8 mouse cellular contexts compared by ENCODE assay signal in genomic region chr2:84677968-84678880, GRCm38 (mm10). TPM values are rescaled to one million over a fixed set of nuclear protein-coding genes. Genes with fewer than 3 reads are reported as not detected.
A peak's percentile ranks its signal among the peaks of the same experiment; 100 is the strongest.
DNase-seq lines count a peak whose midpoint lies in the region; ATAC-seq and TF ChIP-seq lines count a peak whose summit lies in the region.

TSS of gene Gm28635 (minus strand) at chr2:84678041.
TSS of gene Med19 (plus strand) at chr2:84678402.

- peak; percentile 26; the same call in 1 of the 2 replicates for TF ChIP-seq CTCF in liver, embryonic 14.5 days (IDR thresholded peaks at IDR 0.05; ENCODE audit: low read depth)
- TF ChIP-seq CTCF in stomach, postnatal 0 days (IDR thresholded peaks at IDR 0.05; ENCODE audit: low read depth), result peak; percentile 20; the same call in 1 of the 2 replicates

- no peak for TF ChIP-seq EP300 in liver, embryonic 14.5 days (IDR thresholded peaks at IDR 0.05; ENCODE audit: low read depth)
- no peak for TF ChIP-seq EP300 in stomach, postnatal 0 days (optimal IDR thresholded peaks at IDR 0.05)

- peak within 1 kb of the TSS; percentile 75 for H3K4me3 ChIP-seq in forebrain, embryonic 10.5 days
- peak within 1 kb of the TSS; percentile 99 for H3K4me3 ChIP-seq in heart, embryonic 15.5 days
- H3K4me3 ChIP-seq in liver, embryonic 14.5 days (ENCODE audit: insufficient read depth in 1 of 2, low read depth in 2 of 2, low read length in 2 of 2), result peak within 1 kb of the TSS; percentile 96 to 98
- H3K4me3 ChIP-seq in neural tube, embryonic 11.5 days (ENCODE audit: low read depth, low read length), result peak within 1 kb of the TSS; percentile 76
- H3K4me3 ChIP-seq in stomach, postnatal 0 days (ENCODE audit: low read depth, low read length), result peak within 1 kb of the TSS; percentile 90

- peak; percentile 99 for ATAC-seq in heart, embryonic 15.5 days (replicated peaks; ENCODE audit: insufficient number of reproducible peaks, insufficient read depth, low FRiP score, low read depth)
- ATAC-seq in liver, embryonic 14.5 days (ENCODE audit: insufficient read depth), result peak; percentile 96
- ATAC-seq in neural tube, embryonic 11.5 days (ENCODE audit: insufficient read depth, low FRiP score, low TSS enrichment), result peak; percentile 100
- peak; percentile 100 for ATAC-seq in stomach, postnatal 0 days (ENCODE audit: low FRiP score, low TSS enrichment)

- H3K9me3 ChIP-seq in forebrain, embryonic 10.5 days, result no peaks in the 10 kb centered on the region
- no peaks in the 10 kb centered on the region for H3K9me3 ChIP-seq in heart, embryonic 15.5 days (replicated peaks)
- H3K9me3 ChIP-seq in liver, embryonic 14.5 days (ENCODE audit: control insufficient read depth, low read length), result no peaks in the 10 kb centered on the region
- no peaks in the 10 kb centered on the region for H3K9me3 ChIP-seq in neural tube, embryonic 11.5 days (ENCODE audit: control insufficient read depth, low read length)
- no peaks in the 10 kb centered on the region for H3K9me3 ChIP-seq in stomach, postnatal 0 days (ENCODE audit: control insufficient read depth, low read length)

- DNase-seq in CD8-positive naive resting alpha-beta T cell, adult 2 months (ENCODE audit: low read depth in 2 of 2, low spot score in 2 of 2), result peak; percentile 89
- peak; percentile 99 for DNase-seq in c-Kit-positive CD71-negative TER-119-negative erythroid progenitor cells, embryonic 14.5 days (ENCODE audit: low read depth)
- peak; percentile 93 for DNase-seq in forebrain, embryonic 10.5 days (ENCODE audit: extremely low spot score, low spot score)
- DNase-seq in kidney, postnatal 25 days, result peak; percentile 97 to 98
- peak; percentile 100 for DNase-seq in liver, embryonic 14.5 days (ENCODE audit: low read depth in 3 of 3, low spot score in 3 of 3)
- peak; percentile 93 for DNase-seq in neural tube, embryonic 11.5 days (ENCODE audit: low spot score)
- peak; percentile 91 for DNase-seq in stomach, postnatal 0 days (ENCODE audit: low spot score)

- H3K36me3 ChIP-seq in forebrain, embryonic 10.5 days (replicated peaks), result peaks cover 64% of the 10 kb centered on the region
- H3K36me3 ChIP-seq in heart, embryonic 15.5 days, result peaks cover 29% of the 10 kb centered on the region
- peaks cover 26% of the 10 kb centered on the region for H3K36me3 ChIP-seq in liver, embryonic 14.5 days (replicated peaks; ENCODE audit: control insufficient read depth, insufficient read depth, low read depth)
- peaks cover 11% of the 10 kb centered on the region; the same call in 1 of the 2 replicates for H3K36me3 ChIP-seq in neural tube, embryonic 11.5 days (ENCODE audit: control insufficient read depth, insufficient read depth, low read length)
- H3K36me3 ChIP-seq in stomach, postnatal 0 days (ENCODE audit: control insufficient read depth, insufficient read depth, low read length), result peaks cover 10% of the 10 kb centered on the region

- no peaks in the 10 kb centered on the region for H3K27me3 ChIP-seq in forebrain, embryonic 10.5 days (ENCODE audit: poor library complexity, severe bottlenecking)
- H3K27me3 ChIP-seq in heart, embryonic 15.5 days, result no peaks in the 10 kb centered on the region
- H3K27me3 ChIP-seq in liver, embryonic 14.5 days (ENCODE audit: control insufficient read depth, insufficient read depth, low read length), result no peaks in the 10 kb centered on the region
- H3K27me3 ChIP-seq in neural tube, embryonic 11.5 days (ENCODE audit: control insufficient read depth, insufficient read depth, low read length), result no peaks in the 10 kb centered on the region
- no peaks in the 10 kb centered on the region for H3K27me3 ChIP-seq in stomach, postnatal 0 days (ENCODE audit: control insufficient read depth, insufficient read depth, low read length)

- H3K27ac ChIP-seq in forebrain, embryonic 10.5 days, result peak within 1 kb of the TSS; percentile 86
- H3K27ac ChIP-seq in heart, embryonic 15.5 days, result peak within 1 kb of the TSS; percentile 78
- H3K27ac ChIP-seq in liver, embryonic 14.5 days, result peak within 1 kb of the TSS; percentile 74
- no peak within 1 kb of the TSS for H3K27ac ChIP-seq in neural tube, embryonic 11.5 days (ENCODE audit: low read depth, low read length)
- peak within 1 kb of the TSS; percentile 88 for H3K27ac ChIP-seq in stomach, postnatal 0 days (replicated peaks)

- H3K4me2 ChIP-seq in heart, embryonic 15.5 days, result peak within 1 kb of the TSS; percentile 85
- H3K4me2 ChIP-seq in liver, embryonic 14.5 days (ENCODE audit: low read depth), result peak within 1 kb of the TSS; percentile 97
- peak within 1 kb of the TSS; percentile 70 for H3K4me2 ChIP-seq in neural tube, embryonic 11.5 days (ENCODE audit: low read depth)
- H3K4me2 ChIP-seq in stomach, postnatal 0 days (replicated peaks; ENCODE audit: low read depth), result peak within 1 kb of the TSS; percentile 92

- under 1% methylated on average over 44 of the region's 44 CpGs for WGBS in forebrain, embryonic 10.5 days
- WGBS in heart, embryonic 15.5 days, result under 1% methylated on average over 44 of the region's 44 CpGs
- under 1% methylated on average over 44 of the region's 44 CpGs for WGBS in liver, embryonic 14.5 days (ENCODE audit: insufficient replicate concordance)
- under 1% methylated on average over 44 of the region's 44 CpGs for WGBS in neural tube, embryonic 11.5 days
- under 1% methylated on average over 42 of the region's 44 CpGs for WGBS in stomach, postnatal 0 days

- peak within 1 kb of the TSS; percentile 91 for H3K9ac ChIP-seq in heart, embryonic 15.5 days
- peak within 1 kb of the TSS; percentile 85 for H3K9ac ChIP-seq in liver, embryonic 14.5 days (replicated peaks)
- H3K9ac ChIP-seq in neural tube, embryonic 11.5 days (ENCODE audit: low read length), result peak within 1 kb of the TSS; percentile 66
- H3K9ac ChIP-seq in stomach, postnatal 0 days (ENCODE audit: low read length), result peak within 1 kb of the TSS; percentile 85

- peaks cover 24% of the 10 kb centered on the region for H3K4me1 ChIP-seq in forebrain, embryonic 10.5 days
- peaks cover 27% of the 10 kb centered on the region for H3K4me1 ChIP-seq in heart, embryonic 15.5 days (replicated peaks)
- H3K4me1 ChIP-seq in liver, embryonic 14.5 days (replicated peaks; ENCODE audit: control insufficient read depth in 2 of 2, insufficient read depth in 2 of 2, low read length in 1 of 2), result peaks cover 22 to 28% of the 10 kb centered on the region in 2 experiments
- peaks cover 13% of the 10 kb centered on the region for H3K4me1 ChIP-seq in neural tube, embryonic 11.5 days (ENCODE audit: control insufficient read depth, insufficient read depth, low read length)
- no peaks in the 10 kb centered on the region for H3K4me1 ChIP-seq in stomach, postnatal 0 days (replicated peaks; ENCODE audit: control insufficient read depth, insufficient read depth)

RNA-seq across cellular contexts. Expression of gene Gm28635, which starts in this region (rescaled TPM):
- polyA plus RNA-seq in forebrain, embryonic 10.5 days (2016; fragmentation: Nextera tagmentation; extraction: Ambion mirVana), result not detected in 2 replicates
- polyA plus RNA-seq in heart, embryonic 15.5 days (2015; fragmentation: Nextera tagmentation; extraction: Ambion mirVana), result not detected in 2 replicates
- polyA plus RNA-seq in liver, embryonic 14.5 days (2012; rRNA removed), result 0.01 TPM in 1 of 2 replicates, not detected in the other
- not detected in 2 replicates for polyA plus RNA-seq in liver, embryonic 14.5 days (2014; fragmentation: Nextera tagmentation; extraction: Ambion mirVana)
- not detected in 2 replicates for polyA plus RNA-seq in neural tube, embryonic 11.5 days (2014; fragmentation: Nextera tagmentation; extraction: Ambion mirVana)
- polyA plus RNA-seq in stomach, postnatal 0 days (2015; fragmentation: Nextera tagmentation; extraction: Ambion mirVana), result not detected in 2 replicates

RNA-seq across cellular contexts. Expression of gene Med19, which starts in this region (rescaled TPM):
- 50.1 and 51.5 TPM in 2 replicates for polyA plus RNA-seq in forebrain, embryonic 10.5 days (2016; fragmentation: Nextera tagmentation; extraction: Ambion mirVana)
- polyA plus RNA-seq in heart, embryonic 15.5 days (2015; fragmentation: Nextera tagmentation; extraction: Ambion mirVana), result 22.1 and 22.2 TPM in 2 replicates
- polyA plus RNA-seq in liver, embryonic 14.5 days (2012; rRNA removed), result 9.6 and 12.3 TPM in 2 replicates
- 22.4 and 23.4 TPM in 2 replicates for polyA plus RNA-seq in liver, embryonic 14.5 days (2014; fragmentation: Nextera tagmentation; extraction: Ambion mirVana)
- 59.4 and 59.6 TPM in 2 replicates for polyA plus RNA-seq in neural tube, embryonic 11.5 days (2014; fragmentation: Nextera tagmentation; extraction: Ambion mirVana)
- 18.1 and 18.2 TPM in 2 replicates for polyA plus RNA-seq in stomach, postnatal 0 days (2015; fragmentation: Nextera tagmentation; extraction: Ambion mirVana)
